Mouse (Mus musculus): ENCODE results near the gene Gm3238.

DNA sequence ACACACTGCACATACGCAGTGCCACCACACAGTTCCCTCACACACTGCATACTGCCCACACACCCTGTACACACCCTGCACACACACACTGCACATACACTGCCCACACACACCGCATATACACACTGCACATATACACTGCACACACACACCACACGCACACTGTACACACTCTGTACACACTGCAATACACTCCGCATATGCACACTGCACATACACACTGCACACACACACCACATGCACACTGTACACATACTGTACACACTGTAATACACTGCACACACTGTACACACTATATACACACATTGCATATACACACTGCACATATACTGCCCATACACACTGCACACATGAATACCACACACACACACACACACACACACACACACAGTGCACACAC is 47.4 kb upstream of the Gm3238 start:
- TF ChIP-seq CTCF (IDR thresholded peaks at IDR 0.05; ENCODE audit: borderline replicate concordance, control insufficient read depth, extremely low read depth, insufficient read depth, low read length, poor library complexity): no peak
- no peak for TF ChIP-seq POLR2A (IDR thresholded peaks at IDR 0.05; ENCODE audit: control insufficient read depth, extremely low read depth, insufficient read depth, low read length, poor library complexity)

Data from thymus, adult 2 months (tissue).